Mouse (Mus musculus) stomach, postnatal 0 days (tissue): ENCODE measurements at regions not wholly inside any gene's neighbourhood (a gene's known extent, or its start where the extent isn't known, plus 50 kb on each side); places are given as distances from the start of the nearest gene placed in this dataset.

Source experiments
- CTCF ChIP-seq: IDR thresholded peaks from 2 replicates; pipeline ENCODE4 v1.5.1; 2016; ENCODE audit warnings: antibody characterized with exemption, low read depth, mild to moderate bottlenecking, moderate library complexity
- EP300 ChIP-seq: optimal IDR thresholded peaks from 2 replicates; pipeline ENCODE3; 2016; ENCODE audit warnings: antibody characterized with exemption

GRCm38 (mm10) chr11:22601977-22602376 is 90.1 kb downstream of the Tmem17 start:
- no peak for TF ChIP-seq EP300
- no peak for TF ChIP-seq CTCF
